Mouse (Mus musculus) right cerebral cortex, postnatal 36 days (tissue): ENCODE results near the gene Aak1.
"Not testable (repeated sequence)": the region's sequence is repeated elsewhere in the genome, so short reads cannot be mapped to it uniquely, and the experiment has no call there.

Experiments used
- DNase-seq, 2 experiments: peaks; one replicate each; pipeline ENCODE4 v3.0.0; 2022; ENCODE audit warnings: low spot score in 2 of 2, mixed read lengths in 1 of 2

Aak1 gene

GRCm38 (mm10) chr6:86839089-86839488 is 10.2 kb upstream of the Aak1 start:
- no peak for DNase-seq

DNA sequence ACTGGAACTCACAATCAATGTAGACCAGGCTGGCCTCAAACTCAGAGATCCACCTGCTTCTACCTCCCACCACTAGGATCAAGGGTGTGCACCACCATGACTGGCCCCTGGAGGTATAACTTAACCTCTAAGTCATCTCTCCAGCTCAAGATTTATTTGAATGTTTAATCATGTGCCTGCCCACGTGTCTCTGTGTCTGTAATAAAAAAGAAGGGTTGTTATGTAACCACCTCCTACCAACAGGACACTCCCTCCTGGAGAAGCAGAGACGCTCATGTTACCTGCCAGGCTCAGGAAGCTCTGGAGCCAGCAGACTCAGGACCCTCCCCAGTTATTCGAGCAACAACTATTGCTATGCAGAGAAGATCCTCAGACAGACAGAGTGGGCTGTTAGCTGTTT is 7.4 kb upstream of the Aak1 start:
- DNase-seq: no peak

DNA sequence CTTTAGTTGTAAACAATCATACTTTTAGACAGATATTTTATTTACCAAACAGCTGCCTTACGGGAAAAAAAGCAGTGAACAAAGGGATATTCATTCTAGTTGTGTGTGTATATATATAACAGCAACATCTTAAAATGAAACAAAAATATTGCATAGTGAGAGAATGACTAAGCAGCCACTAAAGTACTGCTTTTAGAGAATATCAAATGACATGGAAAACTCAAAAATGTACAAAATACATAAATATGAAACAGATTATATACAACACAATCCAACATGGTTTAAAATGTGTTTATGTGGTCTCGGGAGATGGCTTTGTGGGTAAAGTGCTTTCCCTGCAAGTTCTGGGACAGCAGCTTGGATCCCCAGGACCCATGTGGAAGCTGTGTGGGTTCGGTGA is 5.7 kb upstream of the Aak1 start:
- no peak for DNase-seq

- no peak for DNase-seq
These were observed 2.9 kb upstream of the Aak1 start for GRCm38 (mm10) chr6:86846467-86846866.

GRCm38 (mm10) chr6:86847816-86848215 is 1.5 kb upstream of the Aak1 start:
- no peak for DNase-seq

GRCm38 (mm10) chr6:86848580-86848914 is 770 bp upstream of the Aak1 start:
- DNase-seq: no peak

- peak; percentile 33 to 58 for DNase-seq
These were observed 552 bp downstream of the Aak1 start for GRCm38 (mm10) chr6:86849692-86850445.

DNA sequence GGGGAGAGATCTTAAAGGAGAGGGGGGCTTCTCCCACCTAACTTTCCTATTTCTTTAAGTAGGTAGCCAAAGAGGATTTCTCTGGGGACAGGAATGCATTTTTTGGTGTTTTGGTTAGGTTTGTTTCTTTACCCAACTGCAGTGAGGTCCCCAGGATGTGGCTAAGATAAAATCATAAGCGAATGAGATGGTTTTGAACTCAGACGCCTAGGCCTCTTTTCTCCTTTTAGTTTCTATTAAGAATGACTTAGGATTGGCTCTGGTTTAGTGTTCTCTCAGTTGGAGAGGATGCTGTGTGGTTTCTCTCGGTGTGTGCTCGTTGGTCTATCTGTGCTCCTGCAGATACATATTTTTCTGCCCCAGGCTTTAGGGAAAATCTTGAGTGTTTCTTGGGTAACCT is 1.3 kb downstream of the Aak1 start:
- no peak for DNase-seq

DNA sequence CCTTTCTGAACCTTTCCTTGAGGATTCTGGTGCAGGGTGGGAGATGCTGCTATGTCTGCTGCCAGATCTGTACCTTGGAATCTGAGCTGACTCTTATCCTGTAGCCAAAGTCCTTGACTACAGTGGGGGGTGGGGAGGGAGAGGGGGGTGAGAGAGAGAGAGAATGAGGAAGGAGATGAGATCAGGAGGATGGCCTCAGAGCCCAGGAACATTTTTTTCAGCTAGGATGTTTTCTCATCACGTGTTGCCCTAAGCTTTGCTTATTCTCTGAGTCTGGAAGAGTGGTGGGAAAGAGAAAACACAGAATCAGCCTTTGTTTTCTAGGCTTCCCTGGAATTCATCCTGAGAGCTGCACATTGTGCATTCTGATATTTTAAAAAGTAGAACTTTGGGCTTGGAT is 2.2 kb downstream of the Aak1 start:
- no peak for DNase-seq

- no peak for DNase-seq
These were observed 4.6 kb downstream of the Aak1 start for GRCm38 (mm10) chr6:86853928-86854327.

- no peak for DNase-seq
These were observed 5.6 kb downstream of the Aak1 start for GRCm38 (mm10) chr6:86854941-86855340.

DNA sequence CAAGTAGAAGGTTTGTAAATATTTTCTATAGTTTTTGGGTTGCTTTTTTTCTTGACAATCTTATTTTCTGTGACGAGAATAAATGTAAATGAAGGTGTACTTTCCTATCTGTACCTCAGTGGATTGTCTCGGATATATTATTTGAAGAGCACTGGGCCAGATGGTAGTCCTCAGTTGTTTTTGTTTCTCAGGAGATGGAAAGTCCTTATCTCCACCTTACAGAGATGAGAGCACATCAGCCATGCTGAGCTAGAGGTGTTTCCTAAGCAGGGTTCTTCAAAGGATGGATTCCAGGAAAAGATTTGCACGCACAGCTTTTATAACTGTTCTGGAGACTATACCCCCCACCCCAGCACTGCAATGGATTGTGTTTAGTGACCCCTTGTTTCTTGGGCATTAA is 9.3 kb downstream of the Aak1 start:
- DNase-seq: no peak

GRCm38 (mm10) chr6:86860732-86861463 is 11.6 kb downstream of the Aak1 start:
- no peak for DNase-seq

GRCm38 (mm10) chr6:86864358-86864757 is 15.0 kb downstream of the Aak1 start:
- DNase-seq: no peak

DNA sequence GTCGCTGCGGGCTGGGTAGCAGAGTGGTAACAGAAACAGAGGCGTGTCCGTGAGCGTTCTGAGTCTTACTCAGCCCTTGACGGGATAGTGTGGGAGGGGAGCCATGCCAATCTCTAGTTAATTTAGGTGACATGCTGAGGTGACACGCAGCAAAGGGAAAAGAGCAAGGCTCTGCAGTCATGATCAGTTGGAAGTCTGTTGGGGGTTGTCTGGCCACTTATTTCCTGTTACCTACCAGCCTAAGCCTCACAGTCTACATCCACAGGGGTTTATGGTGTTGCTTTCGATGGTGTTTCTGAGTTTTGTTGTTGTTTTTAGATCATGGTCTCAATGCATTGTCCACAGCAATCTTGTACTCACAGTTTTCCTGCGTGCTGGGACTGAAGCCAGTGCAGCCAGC is 21.0 kb downstream of the Aak1 start:
- no peak for DNase-seq

DNA sequence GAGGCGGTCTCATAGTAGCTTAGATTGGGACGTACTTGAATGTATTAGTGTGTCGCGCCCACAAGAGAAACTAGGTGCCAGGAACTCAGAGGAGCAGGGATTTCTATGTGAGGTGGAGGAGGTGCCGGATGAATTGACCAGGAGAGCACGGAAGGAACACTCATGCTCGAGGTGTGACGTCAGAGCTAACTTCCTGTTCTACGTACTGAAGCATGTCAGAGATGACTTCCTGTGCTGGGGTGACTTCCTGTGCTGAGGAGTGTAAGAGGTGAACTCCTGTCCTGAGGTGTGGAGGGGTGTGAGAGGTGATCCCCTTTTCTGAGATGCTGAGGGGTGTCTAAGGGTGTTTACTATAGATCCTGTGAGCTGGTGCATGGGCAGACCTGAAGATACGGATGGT is 22.5 kb downstream of the Aak1 start:
- DNase-seq: no peak

DNA sequence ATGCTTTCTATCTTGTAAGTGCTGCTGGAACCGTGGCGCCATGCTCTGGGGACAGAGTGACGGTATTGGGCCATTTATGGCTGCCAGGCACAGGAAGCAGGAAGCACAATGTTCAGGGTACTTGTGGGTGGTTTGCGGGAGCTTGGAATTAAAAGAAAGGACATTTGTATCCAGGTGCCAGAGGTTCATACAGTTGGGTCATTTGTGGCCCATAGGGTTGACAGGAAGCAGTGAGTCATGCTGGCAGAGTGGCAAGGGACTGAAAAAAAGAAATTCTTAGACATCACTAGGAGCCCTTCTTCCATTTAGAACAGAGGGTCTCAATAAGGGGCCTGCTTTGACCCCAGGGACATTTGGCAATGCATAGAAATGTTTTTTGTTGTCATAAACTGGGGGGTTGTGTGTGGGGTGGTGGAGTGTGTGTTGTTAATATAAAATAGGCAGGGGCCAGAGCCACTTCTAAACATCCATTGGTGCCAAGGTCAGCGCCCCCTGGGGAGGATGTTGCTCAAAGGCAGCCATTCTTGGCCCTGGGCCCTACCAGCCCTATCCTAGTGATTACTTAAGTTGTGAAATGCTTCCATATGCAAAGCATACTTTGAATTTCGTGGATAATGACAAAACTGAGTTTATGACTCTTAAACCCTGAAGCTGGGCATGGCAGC is 25.5 kb downstream of the Aak1 start:
- DNase-seq: no peak

- no peak for DNase-seq
These were observed 27.1 kb downstream of the Aak1 start for GRCm38 (mm10) chr6:86876451-86876850.

GRCm38 (mm10) chr6:86878656-86879055 is 29.3 kb downstream of the Aak1 start:
- not testable (repeated sequence) for DNase-seq

- peak; percentile 48 to 76 for DNase-seq
These were observed 30.0 kb downstream of the Aak1 start for GRCm38 (mm10) chr6:86879314-86879713.

DNA sequence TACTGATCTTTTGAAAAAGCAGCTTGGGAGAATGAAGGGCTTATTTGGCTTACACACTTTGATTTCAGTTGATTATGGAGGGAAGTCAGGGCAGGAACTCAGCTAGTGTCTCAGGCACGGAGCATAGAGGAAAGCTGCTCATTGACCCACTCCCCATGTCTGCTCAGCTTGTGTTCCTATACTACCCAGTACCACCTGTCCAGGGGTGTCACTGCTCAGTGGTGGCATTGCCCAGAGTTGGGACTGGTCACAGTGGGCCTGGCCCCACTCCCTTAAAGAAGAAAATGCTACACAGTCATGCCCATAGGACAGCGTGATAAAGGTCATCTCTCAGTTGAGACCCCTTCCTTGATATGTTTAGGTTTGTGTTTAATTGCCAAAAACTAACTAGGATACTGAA is 34.9 kb downstream of the Aak1 start:
- no peak for DNase-seq

DNA sequence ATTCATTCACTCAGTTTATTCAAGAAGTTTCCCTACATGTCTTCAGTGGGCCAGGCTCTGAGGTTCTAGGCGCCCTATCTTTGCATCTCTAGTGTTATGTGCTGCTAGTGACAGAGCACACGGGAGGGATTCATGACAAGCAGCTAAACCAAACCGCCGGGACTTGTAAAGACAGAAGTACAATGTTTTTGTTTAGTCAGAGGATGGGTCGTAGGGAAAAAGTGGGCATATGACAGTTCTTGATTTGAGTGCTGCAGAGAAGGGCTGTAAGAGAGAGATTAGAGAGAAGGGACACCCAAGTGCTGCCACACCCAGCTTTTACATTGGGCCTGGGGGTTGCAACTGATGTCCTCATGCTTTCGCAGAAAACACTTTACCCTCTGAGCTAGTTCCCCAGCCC is 35.4 kb downstream of the Aak1 start:
- no peak for DNase-seq
